16 mouse cellular contexts compared by ENCODE assay signal in the genomic region with DNA sequence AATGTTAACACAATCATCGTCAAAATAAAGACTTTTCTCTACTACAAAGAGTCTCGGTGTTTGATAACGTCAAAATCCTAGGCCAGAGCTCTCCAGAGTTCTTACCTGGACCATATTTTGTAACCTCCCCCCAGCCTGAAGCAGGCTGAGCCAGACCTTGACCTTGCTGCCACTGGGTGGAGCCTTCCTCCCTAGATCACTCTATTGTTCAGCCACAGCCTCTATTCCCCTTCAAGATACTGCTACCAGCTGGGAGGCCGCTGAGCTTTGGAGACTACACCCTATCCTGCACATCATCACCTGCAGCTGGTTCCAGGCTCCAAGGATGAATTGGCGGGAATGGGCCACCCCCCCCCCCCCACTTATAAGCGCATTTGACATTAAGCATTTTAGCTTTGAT.
DNase-seq lines count a peak whose midpoint lies in the region.
"Had no signal": no experiment of that assay in that cellular context is flagged by ENCODE, and none has a peak within 500 bp of the region (broad histone marks: within the 10 kb centered on the region; RNA-seq: fewer than 3 reads in every experiment).

No protein-coding gene starts in this region.

- intact Hi-C loops in left cerebral cortex, postnatal 14 days (cut with DNase I), result no loop called here

- peak; percentile 7 for DNase-seq in A20 (ENCODE audit: low read depth, low spot score)
- DNase-seq in ES-CJ7 (ENCODE audit: low read depth, low spot score), result peak; percentile 93
- peak; percentile 86 for DNase-seq in R1 (ENCODE audit: low read depth, low spot score)
- DNase-seq in ZHBTc4 (ENCODE audit: low read depth, low spot score), result peak; percentile 80
- no peak for DNase-seq in spleen, postnatal 36 days (ENCODE audit: low spot score in 2 of 2)
- no peak for DNase-seq in left cerebral cortex, postnatal 14 days (ENCODE audit: low spot score in 2 of 2)
- DNase-seq in cerebellum, adult 11-12 months, result no peak
- DNase-seq: adrenal gland, adult 2 months; adrenal gland, postnatal 10 days; adrenal gland, postnatal 25 days; cerebellum, adult 11 months; cerebellum, adult 2 months; cerebellum, adult 9-10 months; cerebellum, postnatal 10 days; cerebellum, postnatal 25 days; forebrain, postnatal 0 days had no signal

Comparison
In these comparisons a context has a peak if more than half of its experiments do, and no peak if none do; other contexts are left out.
1. DNase-seq: peak in A20 (single experiment), ES-CJ7 (single experiment), R1 (single experiment) and ZHBTc4 (single experiment); none in spleen, postnatal 36 days (0 of 2), left cerebral cortex, postnatal 14 days (0 of 2) and cerebellum, adult 11-12 months (single experiment).